Mouse (Mus musculus): ENCODE measurements around the gene Tbl3. TPM values are rescaled to one million over a fixed set of nuclear protein-coding genes. Genes with fewer than 3 reads are reported as not detected.

The Tbl3 gene
- polyA plus RNA-seq, 1 experiment from 2014 or later = 81.2 TPM

GRCm38 (mm10) chr17:24716166-24716682, 8.8 kb upstream of the Tbl3 start:
- H3K36me3 ChIP-seq = peaks cover 14% of the 10 kb centered on the region
- no peak overlapping the region for H3K4me3 ChIP-seq
- H3K9me3 ChIP-seq = no peaks in the 10 kb centered on the region
- no peak overlapping the region for H3K27ac ChIP-seq
- WGBS = 94% methylated on average over 15 of the region's 15 CpGs
- no peak for ATAC-seq (ENCODE audit: borderline replicate concordance, extremely low read depth, low FRiP score, low TSS enrichment)
- no peak overlapping the region for H3K4me2 ChIP-seq
- H3K27me3 ChIP-seq = no peaks in the 10 kb centered on the region
- peaks cover 9% of the 10 kb centered on the region for H3K4me1 ChIP-seq
- no peak overlapping the region for H3K9ac ChIP-seq

DNA sequence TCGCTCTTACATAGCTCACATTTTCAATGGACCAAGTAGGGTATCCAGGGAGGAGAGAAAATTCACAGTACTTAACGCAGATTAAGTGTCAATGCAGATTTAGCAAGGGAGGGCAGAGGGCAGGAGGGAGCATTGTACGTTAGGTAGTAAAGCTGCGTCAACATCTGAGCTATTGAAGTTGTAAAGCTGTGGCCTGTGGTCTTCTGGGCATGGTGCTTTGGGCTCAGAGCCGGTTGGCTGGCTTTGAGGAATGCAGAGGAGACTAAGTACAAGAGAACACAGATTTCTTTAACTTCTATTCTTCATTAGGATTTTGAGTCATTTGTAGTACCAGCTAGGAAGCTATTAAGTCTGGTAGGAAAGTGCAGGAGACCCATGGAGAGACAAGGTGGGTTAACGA, 8.1 kb upstream of the Tbl3 start:
- Histone ChIP-seq H3K27me3 (no peaks in the 10 kb centered on the region), H3K4me2 (no peak overlapping the region), H3K4me3 (no peak overlapping the region), H3K36me3 (peaks cover 13% of the 10 kb centered on the region; the same call in 1 of the 2 replicates), H3K27ac (no peak overlapping the region), H3K9ac (no peak overlapping the region), H3K9me3 (no peaks in the 10 kb centered on the region), H3K4me1 (peaks cover 8% of the 10 kb centered on the region)
- WGBS = 79% methylated on average over 6 of the region's 6 CpGs
- ATAC-seq (ENCODE audit: borderline replicate concordance, extremely low read depth, low FRiP score, low TSS enrichment) = no peak

DNA sequence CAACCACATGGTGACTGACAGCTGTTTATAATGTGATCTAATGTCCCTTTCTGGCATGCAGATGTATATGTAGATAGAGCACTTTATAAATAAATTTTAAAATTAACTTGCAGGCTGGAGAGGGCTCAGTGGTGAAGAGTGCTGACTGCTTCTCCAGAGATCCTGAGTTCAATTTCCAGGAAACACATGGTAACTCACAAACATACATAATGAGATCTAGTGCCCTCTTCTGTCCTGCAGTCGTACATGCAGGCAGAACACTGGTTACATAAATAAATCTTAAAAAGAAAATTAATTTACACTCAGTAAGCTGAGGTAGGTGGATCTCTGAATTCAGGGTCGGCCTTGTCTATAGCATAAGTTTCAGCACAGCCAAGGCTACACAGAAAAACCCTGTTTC, 1.2 kb upstream of the Tbl3 start:
- no peak for ATAC-seq (ENCODE audit: borderline replicate concordance, extremely low read depth, low FRiP score, low TSS enrichment)
- 30% methylated on average over 2 of the region's 2 CpGs for WGBS
- no peaks in the 10 kb centered on the region for H3K27me3 ChIP-seq
- no peak overlapping the region for H3K27ac ChIP-seq
- peaks cover 17% of the 10 kb centered on the region for H3K4me1 ChIP-seq
- no peak overlapping the region for H3K9ac ChIP-seq
- H3K4me2 ChIP-seq = peak overlapping the region; percentile 74; the same call in 1 of the 2 replicates
- no peaks in the 10 kb centered on the region for H3K9me3 ChIP-seq
- H3K36me3 ChIP-seq = peaks cover 16% of the 10 kb centered on the region
- H3K4me3 ChIP-seq = peak overlapping the region; percentile 90

GRCm38 (mm10) chr17:24707801-24708425, 453 bp upstream of the Tbl3 start:
- Histone ChIP-seq H3K4me2 (peak overlapping the region; percentile 74), H3K36me3 (peaks cover 19% of the 10 kb centered on the region), H3K9me3 (no peaks in the 10 kb centered on the region), H3K27ac (peak overlapping the region; percentile 81), H3K9ac (peak overlapping the region; percentile 80), H3K27me3 (no peaks in the 10 kb centered on the region), H3K4me1 (peaks cover 17% of the 10 kb centered on the region), H3K4me3 (peak overlapping the region; percentile 90)
- WGBS = 3% methylated on average over 24 of the region's 24 CpGs
- peak; percentile 55; the same call in 1 of the 2 replicates for ATAC-seq (ENCODE audit: borderline replicate concordance, extremely low read depth, low FRiP score, low TSS enrichment)

GRCm38 (mm10) chr17:24705821-24706220, 1.6 kb downstream of the Tbl3 start:
- peaks cover 40% of the 10 kb centered on the region for H3K36me3 ChIP-seq
- no peak for ATAC-seq (ENCODE audit: borderline replicate concordance, extremely low read depth, low FRiP score, low TSS enrichment)
- H3K27ac ChIP-seq = no peak overlapping the region
- no peak overlapping the region for H3K9ac ChIP-seq
- WGBS = 93% methylated on average over 3 of the region's 3 CpGs
- H3K4me2 ChIP-seq = no peak overlapping the region
- H3K27me3 ChIP-seq = no peaks in the 10 kb centered on the region
- no peak overlapping the region; the same call in 1 of the 2 replicates for H3K4me3 ChIP-seq
- no peaks in the 10 kb centered on the region for H3K9me3 ChIP-seq
- peaks cover 17% of the 10 kb centered on the region for H3K4me1 ChIP-seq

GRCm38 (mm10) chr17:24701251-24701650, 6.2 kb downstream of the Tbl3 start:
- WGBS = 93% methylated on average over 9 of the region's 9 CpGs
- no peak overlapping the region for H3K4me3 ChIP-seq
- peaks cover 28% of the 10 kb centered on the region for H3K4me1 ChIP-seq
- ATAC-seq (ENCODE audit: borderline replicate concordance, extremely low read depth, low FRiP score, low TSS enrichment) = no peak
- no peaks in the 10 kb centered on the region for H3K9me3 ChIP-seq
- no peak overlapping the region for H3K9ac ChIP-seq
- H3K27ac ChIP-seq = no peak overlapping the region
- no peak overlapping the region for H3K4me2 ChIP-seq
- H3K36me3 ChIP-seq = peaks cover 52% of the 10 kb centered on the region
- H3K27me3 ChIP-seq = no peaks in the 10 kb centered on the region

- ATAC-seq (ENCODE audit: borderline replicate concordance, extremely low read depth, low FRiP score, low TSS enrichment) = no peak
Observed at GRCm38 (mm10) chr17:24699473-24699872, 8.0 kb downstream of the Tbl3 start.

DNA sequence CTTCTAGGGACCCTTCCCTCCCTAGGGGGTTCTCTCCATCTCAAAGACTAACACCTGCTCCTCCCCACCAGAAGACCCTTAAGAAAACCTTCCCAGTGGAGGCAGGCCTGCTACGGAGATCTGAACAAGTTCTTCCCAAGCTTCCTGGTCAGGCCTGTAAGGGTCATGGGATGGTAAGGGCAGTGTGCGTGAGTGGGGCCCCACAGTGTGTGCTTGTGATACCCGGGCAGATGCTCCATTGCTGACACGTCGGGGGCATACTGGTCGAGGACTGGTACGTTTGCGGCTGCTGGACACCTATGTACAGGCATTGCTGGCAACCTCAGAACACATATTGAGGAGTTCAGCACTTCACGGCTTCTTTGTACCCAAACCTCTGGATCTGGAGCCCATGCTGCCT, 8.7 kb downstream of the Tbl3 start:
- 57% methylated on average over 9 of the region's 9 CpGs for WGBS
- peaks cover 37% of the 10 kb centered on the region for H3K36me3 ChIP-seq
- H3K4me1 ChIP-seq = peaks cover 31% of the 10 kb centered on the region
- no peak overlapping the region for H3K9ac ChIP-seq
- peak overlapping the region; percentile 94 for H3K27ac ChIP-seq
- peak overlapping the region; percentile 16 for H3K4me2 ChIP-seq
- H3K9me3 ChIP-seq = no peaks in the 10 kb centered on the region
- ATAC-seq (ENCODE audit: borderline replicate concordance, extremely low read depth, low FRiP score, low TSS enrichment) = no peak
- no peak overlapping the region for H3K4me3 ChIP-seq
- H3K27me3 ChIP-seq = no peaks in the 10 kb centered on the region

More at GRCm38 (mm10) chr17:24699473-24699872, 8.0 kb downstream of the Tbl3 start:
- 83% methylated on average over 2 of the region's 2 CpGs for WGBS
- H3K4me2 ChIP-seq = no peak overlapping the region
- H3K36me3 ChIP-seq = peaks cover 44% of the 10 kb centered on the region
- no peak overlapping the region for H3K4me3 ChIP-seq
- H3K27ac ChIP-seq = no peak overlapping the region
- no peak overlapping the region for H3K9ac ChIP-seq
- H3K27me3 ChIP-seq = no peaks in the 10 kb centered on the region
- no peaks in the 10 kb centered on the region for H3K9me3 ChIP-seq
- H3K4me1 ChIP-seq = peaks cover 31% of the 10 kb centered on the region

- H3K36me3 ChIP-seq = peaks cover 38% of the 10 kb centered on the region
- H3K4me3 ChIP-seq = no peak overlapping the region
- no peaks in the 10 kb centered on the region for H3K9me3 ChIP-seq
- peak overlapping the region; percentile 16 for H3K4me2 ChIP-seq
- H3K9ac ChIP-seq = no peak overlapping the region
- peaks cover 31% of the 10 kb centered on the region for H3K4me1 ChIP-seq
- 14% methylated on average over 5 of the region's 5 CpGs for WGBS
- H3K27ac ChIP-seq = peak overlapping the region; percentile 94
- ATAC-seq (ENCODE audit: borderline replicate concordance, extremely low read depth, low FRiP score, low TSS enrichment) = no peak
- H3K27me3 ChIP-seq = no peaks in the 10 kb centered on the region
Observed at GRCm38 (mm10) chr17:24697985-24698384, 9.5 kb downstream of the Tbl3 start.

DNA sequence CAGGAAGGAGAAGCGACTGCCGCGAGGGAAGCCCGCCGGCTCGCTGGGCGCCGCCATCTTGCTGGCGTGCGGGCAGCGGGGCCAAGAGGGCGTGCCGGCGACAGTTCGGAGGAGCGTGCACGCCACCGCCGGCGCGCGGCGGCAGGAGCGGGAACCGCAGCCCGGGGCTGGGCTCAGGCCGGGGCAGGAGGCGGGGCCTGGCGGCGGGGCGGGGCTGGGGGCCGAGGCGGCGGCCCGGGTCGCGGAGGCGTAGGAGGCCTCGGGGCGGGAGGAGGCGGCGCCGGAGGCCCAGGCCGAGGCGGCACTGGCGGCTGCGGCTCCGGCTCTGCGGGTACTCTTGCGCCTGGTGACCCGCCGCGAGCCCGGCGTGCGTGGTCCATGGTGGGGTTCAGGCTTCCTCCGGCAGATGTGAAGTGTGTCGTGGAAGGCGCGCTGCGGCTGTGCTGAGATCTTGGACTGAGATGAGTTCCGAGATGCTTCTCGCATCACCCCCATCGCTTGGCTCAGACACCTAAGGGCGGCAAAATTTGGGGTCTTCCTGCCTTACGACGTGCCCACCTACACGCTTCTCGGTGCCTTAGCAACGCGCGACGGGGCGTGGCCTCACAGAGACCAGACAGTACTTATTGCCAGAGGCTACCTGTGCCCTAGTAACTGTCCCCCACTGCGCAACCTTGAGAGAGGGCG, 11.3 kb downstream of the Tbl3 start, which contains the start of the genes Gfer and Noxo1:
Gene Gfer (minus strand): TSS at position 146 of the 687 bp plus-strand sequence.
Gene Noxo1 (plus strand): TSS at position 224 of the 687 bp plus-strand sequence.
- ATAC-seq (ENCODE audit: borderline replicate concordance, extremely low read depth, low FRiP score, low TSS enrichment) = peak; percentile 94
- H3K27ac ChIP-seq = peak within 1 kb of the TSS; percentile 94
- H3K36me3 ChIP-seq = peaks cover 29% of the 10 kb centered on the region
- WGBS = under 1% methylated on average over 56 of the region's 76 CpGs
- H3K4me1 ChIP-seq = peaks cover 31% of the 10 kb centered on the region
- peak within 1 kb of the TSS; percentile 85 for H3K4me3 ChIP-seq
- H3K27me3 ChIP-seq = peaks cover under 1% of the 10 kb centered on the region
- H3K9me3 ChIP-seq = no peaks in the 10 kb centered on the region
- H3K4me2 ChIP-seq = peak within 1 kb of the TSS; percentile 84
- peak within 1 kb of the TSS; percentile 82 for H3K9ac ChIP-seq

- no peaks in the 10 kb centered on the region for H3K9me3 ChIP-seq
- 5% methylated on average over 45 of the region's 51 CpGs for WGBS
- H3K9ac ChIP-seq = peak overlapping the region; percentile 82
- peak overlapping the region; percentile 85 for H3K4me3 ChIP-seq
- peaks cover 22% of the 10 kb centered on the region for H3K36me3 ChIP-seq
- ATAC-seq (ENCODE audit: borderline replicate concordance, extremely low read depth, low FRiP score, low TSS enrichment) = peak; percentile 20
- H3K4me1 ChIP-seq = peaks cover 31% of the 10 kb centered on the region
- peak overlapping the region; percentile 84 for H3K4me2 ChIP-seq
- H3K27ac ChIP-seq = peak overlapping the region; percentile 94
- H3K27me3 ChIP-seq = peaks cover 7% of the 10 kb centered on the region
Observed at GRCm38 (mm10) chr17:24695326-24696010, 12.0 kb downstream of the Tbl3 start.
